Mouse (Mus musculus): ENCODE data around the gene Hbq1b. TPM values are rescaled to one million over a fixed set of nuclear protein-coding genes. Genes with fewer than 3 reads are reported as not detected.
"Not testable (repeated sequence)": the region's sequence is repeated elsewhere in the genome, so short reads cannot be mapped to it uniquely, and the experiment has no call there.

Gene Hbq1b
- 15.7 and 18.1 TPM in 2 replicates for polyA plus RNA-seq (2016; fragmentation: Nextera tagmentation; extraction: Ambion mirVana)

DNA sequence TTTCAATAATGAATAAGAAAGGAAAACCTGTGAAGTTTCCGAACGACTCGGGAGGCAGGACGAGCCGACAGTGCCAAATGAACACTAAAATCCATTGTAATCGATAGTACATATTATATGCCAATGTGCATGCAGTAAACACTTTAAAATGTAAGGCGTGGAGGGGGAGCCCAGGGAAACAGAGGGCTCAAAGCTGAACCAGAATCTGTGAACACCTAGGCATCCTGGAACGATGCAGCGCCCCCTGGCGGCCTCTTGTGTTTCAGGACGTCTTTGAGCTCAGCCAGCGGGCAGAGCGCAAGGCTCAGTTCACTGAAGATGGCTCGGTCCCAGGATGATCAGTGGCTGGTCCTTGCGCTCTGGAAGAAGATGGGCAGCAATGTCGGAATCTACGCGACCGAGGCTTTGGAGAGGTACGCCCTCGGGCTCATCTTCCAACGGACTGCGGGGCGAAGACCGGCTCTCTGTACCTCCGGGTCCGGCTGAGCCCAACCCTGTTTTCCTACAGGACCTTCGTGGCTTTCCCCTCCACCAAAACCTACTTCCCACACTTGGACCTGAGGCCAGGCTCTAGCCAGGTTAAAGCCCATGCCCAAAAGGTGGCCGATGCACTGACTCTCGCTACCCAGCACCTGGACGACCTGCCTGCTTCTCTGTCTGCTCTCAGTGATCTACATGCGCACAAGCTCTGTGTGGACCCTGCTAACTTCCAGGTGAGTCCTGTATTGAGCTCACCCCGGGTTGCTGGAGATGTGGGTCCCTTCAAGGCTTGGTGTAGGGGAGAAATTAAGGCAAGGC is at the start of gene Hbq1b:
Hbq1b (plus strand) TSS at position 271 of the 798 bp plus-strand sequence.
- H3K27ac ChIP-seq (ENCODE audit: poor library complexity, severe bottlenecking): peak within 1 kb of the TSS; percentile 39; the same call in 1 of the 2 replicates
- H3K4me3 ChIP-seq: peak within 1 kb of the TSS; percentile 20
- H3K4me2 ChIP-seq: peak within 1 kb of the TSS; percentile 59
- H3K36me3 ChIP-seq; H3K4me1 ChIP-seq (replicated peaks); H3K9me3 ChIP-seq (replicated peaks): not testable (repeated sequence)
- ATAC-seq (ENCODE audit: insufficient number of reproducible peaks, low FRiP score): peak; percentile 40; the same call in 1 of the 2 replicates
- 18% methylated on average over 32 of the region's 33 CpGs for WGBS
- H3K27me3 ChIP-seq (replicated peaks): peaks cover 16% of the 10 kb centered on the region
- H3K9ac ChIP-seq: peak within 1 kb of the TSS; percentile 35; the same call in 1 of the 2 replicates

DNA sequence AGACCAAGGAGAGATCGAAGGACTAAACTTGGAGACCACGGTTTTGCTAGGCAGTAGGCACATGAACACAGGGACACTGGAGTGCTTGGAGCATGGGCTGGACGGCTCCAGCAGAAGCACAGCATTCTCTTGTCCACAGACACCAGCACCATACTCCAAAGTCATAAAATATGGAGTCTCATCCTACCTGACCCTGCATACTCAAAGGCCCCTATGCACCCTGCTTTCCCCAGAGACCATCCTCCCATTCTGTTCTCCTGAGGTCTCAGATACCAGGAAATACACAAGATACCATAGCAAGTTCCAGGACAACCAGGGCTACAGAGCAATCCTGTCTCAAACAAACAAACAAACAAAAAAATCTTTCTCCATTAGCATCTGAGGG is 49.4 kb upstream of the Hbq1b start:
- H3K4me3 ChIP-seq: no peak overlapping the region
- 84% methylated on average over 3 of the region's 3 CpGs for whole genome bisulfite sequencing
- no peaks in the 10 kb centered on the region for H3K9me3 ChIP-seq (replicated peaks)
- no peak overlapping the region for H3K4me2 ChIP-seq
- no peaks in the 10 kb centered on the region for H3K27me3 ChIP-seq (replicated peaks)
- H3K36me3 ChIP-seq: peaks cover 63% of the 10 kb centered on the region
- H3K9ac ChIP-seq: no peak overlapping the region
- peaks cover 17% of the 10 kb centered on the region; the same call in 1 of the 2 replicates for H3K4me1 ChIP-seq (replicated peaks)
- no peak overlapping the region for H3K27ac ChIP-seq (ENCODE audit: poor library complexity, severe bottlenecking)
- no peak for ATAC-seq (ENCODE audit: insufficient number of reproducible peaks, low FRiP score)

DNA sequence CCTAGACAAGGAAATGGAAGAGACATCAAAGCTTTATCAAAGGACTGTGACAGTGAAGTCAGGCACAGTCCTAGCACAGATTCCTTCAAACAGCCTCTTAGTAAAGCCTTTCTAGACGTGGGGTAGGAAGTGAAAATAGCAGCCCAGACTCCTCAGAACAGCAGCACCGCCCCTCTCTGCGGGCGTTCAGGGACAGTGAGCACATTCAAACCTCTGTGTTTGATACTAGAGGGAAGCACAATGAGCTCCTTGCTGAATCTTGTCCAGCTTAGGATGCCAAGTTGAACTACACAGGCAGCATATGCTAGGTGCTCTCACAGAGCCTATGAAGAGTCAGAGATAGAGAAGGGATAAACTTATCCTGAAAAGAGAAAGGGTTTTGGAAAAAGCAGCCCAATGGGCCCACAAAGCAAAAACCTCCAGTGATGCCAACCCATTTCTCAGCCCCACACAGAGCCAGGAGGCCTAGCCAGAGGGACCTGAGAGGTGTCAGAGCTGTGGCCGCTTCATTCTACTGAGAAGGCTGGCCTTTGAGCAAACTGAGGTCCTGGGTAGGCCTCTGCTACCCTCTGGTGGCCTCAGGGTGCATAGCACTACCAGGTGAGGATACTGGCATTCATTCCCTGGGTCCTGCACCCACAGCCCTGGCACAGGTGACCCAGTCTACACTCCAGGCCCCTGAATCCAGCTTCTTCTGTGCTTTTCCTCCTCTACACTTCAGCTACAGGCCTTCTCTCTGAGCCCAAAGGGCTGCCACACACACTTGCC is 48.5 kb upstream of the Hbq1b start:
- no peaks in the 10 kb centered on the region for H3K9me3 ChIP-seq (replicated peaks)
- H3K27me3 ChIP-seq (replicated peaks): no peaks in the 10 kb centered on the region
- H3K4me3 ChIP-seq: no peak overlapping the region
- 68% methylated on average over 5 of the region's 5 CpGs for WGBS
- H3K9ac ChIP-seq: no peak overlapping the region
- H3K4me1 ChIP-seq (replicated peaks): peaks cover 22% of the 10 kb centered on the region
- H3K36me3 ChIP-seq: peaks cover 57% of the 10 kb centered on the region
- no peak overlapping the region for H3K4me2 ChIP-seq
- peak; percentile 66 for ATAC-seq (ENCODE audit: insufficient number of reproducible peaks, low FRiP score)
- no peak overlapping the region for H3K27ac ChIP-seq (ENCODE audit: poor library complexity, severe bottlenecking)

DNA sequence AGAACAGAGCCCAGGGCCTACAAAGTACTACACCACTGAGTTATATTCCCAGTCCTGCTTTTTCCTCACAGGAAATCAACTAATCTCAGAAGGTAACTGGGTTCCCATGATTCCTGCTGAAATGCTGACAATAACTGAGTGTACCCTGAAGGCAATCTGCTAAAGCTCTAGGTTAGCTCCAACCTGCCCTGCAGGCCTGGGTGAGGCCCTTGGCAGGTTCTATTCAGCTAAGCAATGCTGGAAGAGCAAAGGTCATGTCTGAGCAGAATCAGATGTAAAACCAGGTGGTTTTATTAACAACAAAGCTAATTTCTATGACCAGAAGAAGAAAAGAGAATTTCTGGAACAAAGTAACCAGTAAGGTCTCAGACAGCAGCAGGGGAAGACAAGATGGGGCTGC is 45.4 kb upstream of the Hbq1b start:
- H3K9ac ChIP-seq: no peak overlapping the region
- H3K27me3 ChIP-seq (replicated peaks): no peaks in the 10 kb centered on the region
- H3K4me2 ChIP-seq: no peak overlapping the region
- peaks cover 23% of the 10 kb centered on the region for H3K4me1 ChIP-seq (replicated peaks)
- no peak overlapping the region for H3K27ac ChIP-seq (ENCODE audit: poor library complexity, severe bottlenecking)
- no peak for ATAC-seq (ENCODE audit: insufficient number of reproducible peaks, low FRiP score)
- H3K4me3 ChIP-seq: no peak overlapping the region
- H3K36me3 ChIP-seq: peaks cover 54% of the 10 kb centered on the region
- H3K9me3 ChIP-seq (replicated peaks): no peaks in the 10 kb centered on the region

DNA sequence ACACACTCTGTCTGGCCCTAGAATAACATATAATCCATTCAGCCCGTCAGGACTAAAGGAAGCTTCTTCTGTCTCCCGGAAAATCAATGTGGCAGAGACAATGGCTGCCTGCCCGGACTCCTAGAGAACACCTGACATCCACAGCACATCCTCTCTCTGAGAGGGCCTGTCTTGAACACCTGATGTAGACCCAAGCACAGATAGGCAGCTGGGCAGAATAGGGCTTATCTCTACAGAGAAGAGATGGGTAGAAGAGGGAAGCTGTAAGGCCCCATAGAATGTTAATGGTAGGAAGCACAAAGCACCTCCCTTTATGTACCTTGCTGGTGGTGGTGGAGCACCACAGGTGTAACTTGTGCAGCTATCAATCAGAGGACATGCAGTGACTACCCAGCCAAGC is 44.6 kb upstream of the Hbq1b start:
- no peak overlapping the region; the same call in 1 of the 2 replicates for H3K27ac ChIP-seq (ENCODE audit: poor library complexity, severe bottlenecking)
- no peaks in the 10 kb centered on the region for H3K27me3 ChIP-seq (replicated peaks)
- no peak overlapping the region for H3K4me3 ChIP-seq
- peaks cover 53% of the 10 kb centered on the region for H3K36me3 ChIP-seq
- H3K9ac ChIP-seq: no peak overlapping the region
- H3K4me1 ChIP-seq (replicated peaks): peaks cover 22% of the 10 kb centered on the region
- no peaks in the 10 kb centered on the region for H3K9me3 ChIP-seq (replicated peaks)
- ATAC-seq (ENCODE audit: insufficient number of reproducible peaks, low FRiP score): 0 out of 2 replicates have a peak, but pooled peaks have one; percentile 26
- H3K4me2 ChIP-seq: no peak overlapping the region
- 85% methylated on average over 3 of the region's 3 CpGs for WGBS

DNA sequence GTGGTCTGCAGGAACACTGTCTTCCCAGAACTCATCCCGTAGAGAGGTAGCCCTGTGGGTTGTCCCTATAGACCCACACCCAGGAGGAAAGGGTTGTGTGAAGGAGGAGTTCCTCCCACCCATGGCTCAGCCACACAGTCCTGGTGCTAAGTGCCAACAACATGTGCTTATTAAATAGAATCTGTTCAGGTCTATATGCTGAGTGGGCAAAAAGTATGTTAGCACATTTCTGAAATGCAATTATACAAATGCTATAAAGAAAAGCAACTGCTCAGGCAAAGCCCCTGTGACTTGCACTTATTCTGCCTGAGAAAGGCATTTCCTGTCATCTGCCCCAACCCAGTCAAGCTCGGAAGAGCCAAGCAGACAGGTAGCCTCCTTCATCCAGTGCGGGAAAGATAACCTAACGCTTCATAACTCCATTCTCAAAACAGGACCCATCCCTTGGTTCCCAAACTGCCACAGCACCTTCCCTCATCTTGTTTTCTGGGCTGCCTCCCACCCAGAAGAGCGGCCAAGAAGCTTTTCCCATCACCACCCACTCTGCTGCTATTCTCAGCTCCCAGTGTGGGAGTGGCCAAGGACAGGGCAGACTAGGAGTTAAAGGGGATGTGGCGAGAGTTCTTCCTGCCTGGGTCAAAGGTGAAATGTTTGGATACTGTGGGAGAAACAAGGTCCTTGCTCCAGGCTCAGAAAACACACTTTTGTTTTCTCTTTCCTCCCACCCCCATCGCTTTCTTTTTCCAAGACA is 43.4 kb upstream of the Hbq1b start:
- Histone ChIP-seq H3K27me3 (replicated peaks) (no peaks in the 10 kb centered on the region), H3K36me3 (peaks cover 63% of the 10 kb centered on the region), H3K9me3 (replicated peaks) (no peaks in the 10 kb centered on the region), H3K4me1 (replicated peaks) (peaks cover 19% of the 10 kb centered on the region), H3K27ac (ENCODE audit: poor library complexity, severe bottlenecking) (peak overlapping the region; percentile 66; the same call in 1 of the 2 replicates), H3K9ac (no peak overlapping the region), H3K4me3 (no peak overlapping the region), H3K4me2 (peak overlapping the region; percentile 0; the same call in 1 of the 2 replicates)
- WGBS: 53% methylated on average over 7 of the region's 7 CpGs
- ATAC-seq (ENCODE audit: insufficient number of reproducible peaks, low FRiP score): 0 out of 2 replicates have a peak, but pooled peaks have one; percentile 44

DNA sequence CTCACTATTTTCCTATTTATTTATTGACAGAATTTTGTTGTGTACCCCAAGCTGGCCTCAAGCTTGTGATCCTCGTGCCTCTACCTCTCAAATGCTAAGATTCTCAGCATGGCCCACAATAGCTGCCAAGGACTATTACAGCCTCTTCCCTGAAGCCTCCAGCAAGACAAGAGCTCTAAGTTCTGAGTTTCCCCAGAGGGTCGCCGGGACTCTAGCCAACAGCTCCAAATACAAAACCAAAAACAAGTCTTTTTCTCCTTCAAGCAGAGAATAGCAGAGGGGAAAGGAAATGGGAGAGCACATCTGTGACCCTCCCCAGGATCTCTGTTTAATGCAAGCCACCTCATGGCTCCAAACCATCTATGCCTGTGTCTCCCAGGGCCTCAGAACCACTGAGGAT is 42.7 kb upstream of the Hbq1b start:
- no peaks in the 10 kb centered on the region for H3K9me3 ChIP-seq (replicated peaks)
- no peak for ATAC-seq (ENCODE audit: insufficient number of reproducible peaks, low FRiP score)
- peak overlapping the region; percentile 66 for H3K27ac ChIP-seq (ENCODE audit: poor library complexity, severe bottlenecking)
- H3K36me3 ChIP-seq: peaks cover 61% of the 10 kb centered on the region
- 82% methylated on average over 3 of the region's 3 CpGs for WGBS
- peaks cover 19% of the 10 kb centered on the region for H3K4me1 ChIP-seq (replicated peaks)
- no peak overlapping the region for H3K4me3 ChIP-seq
- no peak overlapping the region for H3K9ac ChIP-seq
- H3K4me2 ChIP-seq: no peak overlapping the region
- H3K27me3 ChIP-seq (replicated peaks): no peaks in the 10 kb centered on the region

DNA sequence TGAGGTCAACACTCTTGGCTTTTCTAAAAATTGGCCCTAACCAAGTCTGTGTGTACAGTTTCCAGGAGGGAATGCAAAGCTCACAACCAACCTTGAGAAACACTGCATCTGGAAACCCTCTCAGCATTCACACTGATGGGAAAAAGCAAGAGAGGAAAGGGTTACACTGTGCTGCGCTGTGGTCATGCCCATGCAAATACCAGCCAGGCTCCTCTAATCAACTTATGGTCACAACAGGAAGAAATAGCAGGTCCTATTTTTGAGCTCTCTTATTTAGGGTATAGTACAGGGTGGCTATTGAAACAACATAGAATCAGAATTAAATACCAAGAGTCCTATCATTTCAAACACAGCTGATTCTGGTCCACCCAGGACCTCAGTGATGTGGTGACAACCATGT is 42.1 kb upstream of the Hbq1b start:
- no peak for ATAC-seq (ENCODE audit: insufficient number of reproducible peaks, low FRiP score)
- Histone ChIP-seq H3K4me1 (replicated peaks) (peaks cover 19% of the 10 kb centered on the region), H3K36me3 (peaks cover 61% of the 10 kb centered on the region), H3K27ac (ENCODE audit: poor library complexity, severe bottlenecking) (peak overlapping the region; percentile 66), H3K9ac (no peak overlapping the region), H3K9me3 (replicated peaks) (no peaks in the 10 kb centered on the region), H3K27me3 (replicated peaks) (no peaks in the 10 kb centered on the region), H3K4me2 (no peak overlapping the region), H3K4me3 (no peak overlapping the region)
- WGBS: 78% methylated on average over 1 of the region's 1 CpGs

DNA sequence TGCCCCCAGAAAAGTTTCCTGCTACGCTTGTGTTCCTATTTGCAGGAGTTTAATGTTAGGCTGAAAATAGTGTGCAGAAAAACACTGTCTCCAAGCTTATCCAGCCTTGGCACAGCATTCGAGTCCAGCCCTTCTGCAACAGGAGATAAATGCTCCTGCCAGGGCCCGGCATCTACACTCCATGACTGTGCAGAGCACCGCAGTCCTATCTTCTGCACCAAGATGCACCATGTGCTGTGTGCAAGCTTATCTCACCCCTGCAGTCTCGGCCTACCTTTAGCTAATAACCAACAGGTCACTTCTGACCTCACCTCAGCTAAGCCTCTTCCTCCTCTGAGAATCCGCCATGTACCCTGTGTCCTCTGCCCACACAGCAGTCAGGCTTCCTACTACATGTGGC is 41.2 kb upstream of the Hbq1b start:
- H3K4me2 ChIP-seq: no peak overlapping the region
- peaks cover 61% of the 10 kb centered on the region for H3K36me3 ChIP-seq
- H3K4me1 ChIP-seq (replicated peaks): peaks cover 19% of the 10 kb centered on the region
- H3K4me3 ChIP-seq: no peak overlapping the region
- no peaks in the 10 kb centered on the region for H3K27me3 ChIP-seq (replicated peaks)
- peak; percentile 94 for ATAC-seq (ENCODE audit: insufficient number of reproducible peaks, low FRiP score)
- no peaks in the 10 kb centered on the region for H3K9me3 ChIP-seq (replicated peaks)
- no peak overlapping the region for H3K9ac ChIP-seq
- WGBS: 74% methylated on average over 6 of the region's 6 CpGs
- H3K27ac ChIP-seq (ENCODE audit: poor library complexity, severe bottlenecking): no peak overlapping the region

GRCm38 (mm10) chr11:32247068-32247467 is 39.7 kb upstream of the Hbq1b start:
- Histone ChIP-seq H3K4me2 (no peak overlapping the region), H3K36me3 (peaks cover 49% of the 10 kb centered on the region), H3K4me3 (no peak overlapping the region), H3K27ac (ENCODE audit: poor library complexity, severe bottlenecking) (peak overlapping the region; percentile 47; the same call in 1 of the 2 replicates), H3K4me1 (replicated peaks) (peaks cover 19% of the 10 kb centered on the region), H3K9me3 (replicated peaks) (no peaks in the 10 kb centered on the region), H3K9ac (no peak overlapping the region), H3K27me3 (replicated peaks) (no peaks in the 10 kb centered on the region)
- no peak for ATAC-seq (ENCODE audit: insufficient number of reproducible peaks, low FRiP score)

DNA sequence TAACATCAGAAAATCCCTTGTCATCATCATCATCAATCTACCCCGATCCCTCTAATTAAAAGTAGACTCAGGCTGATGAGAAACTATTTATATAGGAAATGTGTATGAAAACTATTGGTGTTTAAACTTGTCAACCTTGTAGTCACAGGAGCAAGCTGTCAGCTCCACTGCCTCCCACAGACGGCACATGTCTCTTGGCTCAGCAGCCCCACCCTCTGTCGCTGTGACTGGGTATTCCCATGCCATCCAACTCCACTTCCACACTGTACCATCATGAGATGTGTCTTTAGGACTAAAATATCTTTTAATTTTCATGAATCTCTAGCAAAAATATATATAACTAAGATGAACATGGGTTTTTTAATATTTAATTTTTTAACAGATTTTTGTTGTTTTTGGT is 38.4 kb upstream of the Hbq1b start:
- H3K9ac ChIP-seq: no peak overlapping the region
- 78% methylated on average over 3 of the region's 3 CpGs for WGBS
- H3K9me3 ChIP-seq (replicated peaks): no peaks in the 10 kb centered on the region
- no peak overlapping the region for H3K4me3 ChIP-seq
- no peak for ATAC-seq (ENCODE audit: insufficient number of reproducible peaks, low FRiP score)
- peaks cover 13% of the 10 kb centered on the region for H3K4me1 ChIP-seq (replicated peaks)
- H3K36me3 ChIP-seq: peaks cover 55% of the 10 kb centered on the region
- no peaks in the 10 kb centered on the region for H3K27me3 ChIP-seq (replicated peaks)
- no peak overlapping the region for H3K27ac ChIP-seq (ENCODE audit: poor library complexity, severe bottlenecking)
- no peak overlapping the region for H3K4me2 ChIP-seq
